Mouse (Mus musculus): ENCODE data around the gene Wdr26. TPM values are rescaled to one million over a fixed set of nuclear protein-coding genes. Genes with fewer than 3 reads are reported as not detected.

Gene Wdr26
- polyA plus RNA-seq, 1 experiment = 47.7 TPM

- Histone ChIP-seq H3K36me3 (ENCODE audit: control insufficient read depth, insufficient read depth) (no peaks in the 10 kb centered on the region), H3K4me2 (ENCODE audit: low read depth) (peak overlapping the region; percentile 77), H3K79me2 (ENCODE audit: control insufficient read depth, insufficient read depth) (no peaks in the 10 kb centered on the region), H3K4me3 (no peak overlapping the region), H3ac (ENCODE audit: control insufficient read depth, insufficient read length) (no peak overlapping the region), H3K27me3 (ENCODE audit: control insufficient read depth, insufficient read depth, insufficient read length) (no peaks in the 10 kb centered on the region)
- TF ChIP-seq MYOD1 (IDR thresholded peaks at IDR 0.05; ENCODE audit: control insufficient read depth in 1 of 3, insufficient read length in 2 of 3, low read depth in 2 of 3) (no peak), POLR2AphosphoS2 (IDR thresholded peaks at IDR 0.05; ENCODE audit: insufficient read length, low read depth) (no peak), CEBPB (IDR thresholded peaks at IDR 0.05; ENCODE audit: insufficient read depth, poor library complexity, severe bottlenecking) (no peak), SRF (IDR thresholded peaks at IDR 0.05; ENCODE audit: control insufficient read depth, insufficient read length, low read depth) (no peak), TCF12 (IDR thresholded peaks at IDR 0.05; ENCODE audit: insufficient read depth, poor library complexity, severe bottlenecking) (no peak), USF1 (IDR thresholded peaks at IDR 0.05; ENCODE audit: low read depth) (no peak), TCF3 (IDR thresholded peaks at IDR 0.05; ENCODE audit: insufficient read length, low read depth) (no peak)
Observed at GRCm38 (mm10) chr1:181247175-181247574, 35.4 kb upstream of the Wdr26 start.

DNA sequence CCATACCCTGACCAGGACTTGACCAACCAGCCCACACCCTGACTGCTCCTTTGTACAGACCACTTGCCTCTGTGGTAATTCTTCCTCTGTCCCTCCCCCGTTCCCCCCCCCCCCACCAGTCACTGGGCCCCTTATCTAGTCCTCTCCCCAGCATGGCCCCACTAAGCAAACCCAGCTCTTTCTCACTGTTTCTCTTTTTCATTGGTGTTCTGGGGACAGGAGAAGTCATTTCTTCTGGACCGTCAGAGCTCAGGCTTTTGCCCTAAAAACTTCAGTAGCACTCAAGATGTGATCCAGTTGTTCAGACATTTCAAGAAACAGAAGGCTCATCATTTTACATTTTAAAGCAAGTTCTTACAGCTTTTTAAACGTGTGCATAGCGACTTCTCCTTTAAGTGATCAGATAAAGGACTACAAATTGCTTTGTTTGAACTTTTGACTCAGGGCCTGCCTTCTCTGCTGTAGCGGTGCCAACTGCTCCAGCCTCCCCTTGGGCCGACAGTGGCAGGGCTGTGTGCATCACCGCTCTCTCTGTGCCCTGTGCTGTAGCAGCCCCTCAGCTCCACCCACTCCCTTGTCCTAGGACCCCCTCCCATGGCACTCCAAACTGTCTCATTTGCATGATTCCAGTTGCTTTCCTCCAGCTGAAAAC lies 34.8 kb upstream of the Wdr26 start:
- Histone ChIP-seq H3K4me3 (no peak overlapping the region), H3K4me2 (ENCODE audit: low read depth) (peak overlapping the region; percentile 77), H3K79me2 (ENCODE audit: control insufficient read depth, insufficient read depth) (no peaks in the 10 kb centered on the region), H3K27me3 (ENCODE audit: control insufficient read depth, insufficient read depth, insufficient read length) (no peaks in the 10 kb centered on the region), H3ac (ENCODE audit: control insufficient read depth, insufficient read length) (no peak overlapping the region), H3K36me3 (ENCODE audit: control insufficient read depth, insufficient read depth) (no peaks in the 10 kb centered on the region)
- TF ChIP-seq POLR2A (IDR thresholded peaks at IDR 0.05; ENCODE audit: insufficient read length, low read depth) = peak; percentile 18
- TF ChIP-seq REST (IDR thresholded peaks at IDR 0.05; ENCODE audit: insufficient read depth, insufficient read length) = no peak

DNA sequence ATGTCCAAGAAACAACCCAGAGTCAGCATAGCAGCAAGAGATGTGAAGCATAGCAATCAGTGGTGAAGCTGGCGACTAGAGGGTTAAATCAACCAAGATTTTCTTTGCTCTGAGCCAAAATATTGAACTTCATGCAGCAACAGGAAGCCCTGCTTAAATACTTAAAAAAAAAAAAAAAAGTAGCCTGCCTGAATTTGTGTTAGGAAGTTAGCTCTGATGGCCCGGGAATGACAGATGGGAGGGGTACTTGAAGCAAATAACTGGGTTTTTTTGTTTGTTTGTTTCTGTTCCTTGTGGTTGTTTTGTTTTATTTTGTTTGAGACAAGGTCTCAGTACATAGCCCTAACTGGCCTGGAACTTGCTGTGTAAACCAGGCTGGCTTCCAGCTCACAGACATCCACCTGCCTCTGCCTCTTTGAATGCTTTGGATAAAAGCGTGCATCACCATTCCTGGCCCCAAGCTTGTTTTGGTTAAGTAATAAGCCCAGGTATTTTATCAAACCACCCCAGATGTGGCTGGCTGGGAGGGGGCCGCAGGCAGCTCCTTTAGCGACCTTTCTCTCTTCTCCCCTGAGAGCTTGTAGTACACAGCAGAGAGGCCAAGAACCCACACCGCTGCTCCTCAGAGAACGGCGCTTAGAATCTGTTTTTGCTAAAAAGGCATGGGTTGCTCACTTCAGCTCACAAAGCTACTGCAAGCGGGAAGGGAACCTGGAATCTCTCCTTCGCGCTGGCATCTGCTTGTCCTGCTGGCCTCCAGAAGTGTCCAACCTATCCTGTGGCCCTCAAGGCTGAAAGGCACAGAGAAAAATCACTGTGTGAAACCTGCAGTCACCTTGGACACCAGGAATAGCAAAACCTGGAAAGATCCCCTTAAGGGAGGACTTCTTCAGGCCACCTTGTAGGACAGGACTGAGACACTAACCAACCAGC lies 34.0 kb upstream of the Wdr26 start:
- no peak overlapping the region for H3K4me3 ChIP-seq
- no peaks in the 10 kb centered on the region for H3K79me2 ChIP-seq (ENCODE audit: control insufficient read depth, insufficient read depth)
- no peaks in the 10 kb centered on the region for H3K36me3 ChIP-seq (ENCODE audit: control insufficient read depth, insufficient read depth)
- TF ChIP-seq TCF12 (IDR thresholded peaks at IDR 0.05; ENCODE audit: insufficient read depth, poor library complexity, severe bottlenecking) (no peak), MAX (IDR thresholded peaks at IDR 0.05; ENCODE audit: low read depth) (no peak), REST (IDR thresholded peaks at IDR 0.05; ENCODE audit: insufficient read depth, insufficient read length) (no peak)
- H3K4me2 ChIP-seq (ENCODE audit: low read depth) = peak overlapping the region; percentile 58
- H3K27me3 ChIP-seq (ENCODE audit: control insufficient read depth, insufficient read depth, insufficient read length) = no peaks in the 10 kb centered on the region
- H3ac ChIP-seq (ENCODE audit: control insufficient read depth, insufficient read length) = no peak overlapping the region

DNA sequence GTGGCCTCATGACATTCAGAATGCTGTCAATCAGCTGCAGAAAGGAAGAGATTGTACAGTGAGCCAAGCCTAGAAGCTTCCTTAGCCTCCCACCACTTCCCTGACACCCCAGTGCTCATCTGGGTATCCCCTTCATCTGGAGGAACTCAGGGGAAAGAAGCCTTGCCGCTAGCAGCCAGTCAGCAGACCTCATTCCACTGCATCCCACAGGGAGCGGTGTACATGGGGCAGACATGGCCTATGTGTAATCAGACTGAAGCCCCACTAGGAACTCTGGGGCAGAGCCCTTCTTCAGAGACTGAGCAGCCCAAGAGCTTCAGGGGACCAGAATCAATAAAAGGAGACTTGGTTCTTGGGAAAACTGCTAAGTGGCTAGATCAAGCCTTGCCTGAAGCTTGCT lies 33.3 kb upstream of the Wdr26 start:
- Histone ChIP-seq H3K4me2 (ENCODE audit: low read depth) (no peak overlapping the region), H3K27me3 (ENCODE audit: control insufficient read depth, insufficient read depth, insufficient read length) (no peaks in the 10 kb centered on the region), H3K36me3 (ENCODE audit: control insufficient read depth, insufficient read depth) (no peaks in the 10 kb centered on the region), H3K4me3 (no peak overlapping the region), H3ac (ENCODE audit: control insufficient read depth, insufficient read length) (no peak overlapping the region), H3K79me2 (ENCODE audit: control insufficient read depth, insufficient read depth) (no peaks in the 10 kb centered on the region)
- TF ChIP-seq REST (IDR thresholded peaks at IDR 0.05; ENCODE audit: insufficient read depth, insufficient read length) (no peak), MYOD1 (IDR thresholded peaks at IDR 0.05; ENCODE audit: control insufficient read depth in 1 of 3, insufficient read length in 2 of 3, low read depth in 2 of 3) (no peak), SRF (IDR thresholded peaks at IDR 0.05; ENCODE audit: control insufficient read depth, insufficient read length, low read depth) (no peak), TCF3 (IDR thresholded peaks at IDR 0.05; ENCODE audit: insufficient read length, low read depth) (no peak), USF1 (IDR thresholded peaks at IDR 0.05; ENCODE audit: low read depth) (no peak), TCF12 (IDR thresholded peaks at IDR 0.05; ENCODE audit: insufficient read depth, poor library complexity, severe bottlenecking) (no peak), CEBPB (IDR thresholded peaks at IDR 0.05; ENCODE audit: insufficient read depth, poor library complexity, severe bottlenecking) (no peak), MAX (IDR thresholded peaks at IDR 0.05; ENCODE audit: low read depth) (no peak), E2F4 (IDR thresholded peaks at IDR 0.05; ENCODE audit: insufficient read depth) (no peak), POLR2A (IDR thresholded peaks at IDR 0.05; ENCODE audit: insufficient read length, low read depth) (no peak), MYOG (IDR thresholded peaks at IDR 0.05; ENCODE audit: control insufficient read depth in 1 of 3, insufficient read depth in 1 of 3, insufficient read length in 2 of 3, low read depth in 2 of 3) (no peak), POLR2AphosphoS2 (IDR thresholded peaks at IDR 0.05; ENCODE audit: insufficient read length, low read depth) (no peak)

DNA sequence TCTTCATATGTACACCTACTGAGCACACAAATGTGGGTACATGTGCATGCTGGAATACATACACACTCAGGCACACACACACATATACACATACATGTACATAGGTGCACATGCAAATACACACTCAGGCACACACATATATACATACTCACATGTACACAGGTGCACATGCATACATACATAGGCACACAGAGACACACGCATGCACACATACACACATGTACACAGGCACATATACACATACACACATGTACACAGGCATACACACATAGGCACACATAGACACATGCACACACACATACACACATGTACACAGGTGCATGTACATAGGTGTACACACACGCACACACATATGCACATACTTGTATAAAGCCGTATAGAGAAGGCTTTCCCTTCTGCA lies 29.4 kb upstream of the Wdr26 start:
- no peak for TF ChIP-seq TCF12 (IDR thresholded peaks at IDR 0.05; ENCODE audit: insufficient read depth, poor library complexity, severe bottlenecking)
- no peak for TF ChIP-seq TCF3 (IDR thresholded peaks at IDR 0.05; ENCODE audit: insufficient read length, low read depth)
- H3K79me2 ChIP-seq (ENCODE audit: control insufficient read depth, insufficient read depth) = no peaks in the 10 kb centered on the region
- no peak overlapping the region for H3ac ChIP-seq (ENCODE audit: control insufficient read depth, insufficient read length)
- H3K4me2 ChIP-seq (ENCODE audit: low read depth) = no peak overlapping the region
- H3K4me3 ChIP-seq = no peak overlapping the region
- H3K27me3 ChIP-seq (ENCODE audit: control insufficient read depth, insufficient read depth, insufficient read length) = no peaks in the 10 kb centered on the region
- no peaks in the 10 kb centered on the region for H3K36me3 ChIP-seq (ENCODE audit: control insufficient read depth, insufficient read depth)

Measured in myocyte (in vitro differentiated cells).